Mouse (Mus musculus): ENCODE data around the gene Loxl4.

DNA sequence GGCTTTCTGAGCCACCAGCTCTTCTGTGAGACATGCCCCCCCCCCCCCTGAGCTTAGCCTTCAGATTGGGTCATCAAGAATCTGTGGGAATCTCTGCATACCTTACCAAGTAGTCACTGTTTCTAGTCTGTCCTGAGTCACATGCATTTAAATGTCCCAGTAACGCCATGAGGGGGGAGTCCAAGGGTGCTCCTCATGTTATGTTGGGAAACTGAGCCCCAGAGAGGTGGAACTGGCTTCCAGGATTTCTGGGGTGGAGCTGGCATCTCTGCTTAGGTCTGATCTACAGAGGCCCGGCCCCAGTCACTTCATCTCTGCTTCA is 47.6 kb upstream of the Loxl4 start:
- no peak for TF ChIP-seq CTCF (conservative IDR thresholded peaks at IDR 0.05; ENCODE audit: insufficient read depth, insufficient read length, low read depth, low read length)
- no peak for TF ChIP-seq POLR2A (IDR thresholded peaks at IDR 0.05; ENCODE audit: low read depth, low read length)
